Mouse (Mus musculus): ENCODE data around the gene Col6a6. TPM values are rescaled to one million over a fixed set of nuclear protein-coding genes. Genes with fewer than 3 reads are reported as not detected.
"Not testable (repeated sequence)": the region's sequence is repeated elsewhere in the genome, so short reads cannot be mapped to it uniquely, and the experiment has no call there.

The Col6a6 gene
- total and polyA plus RNA-seq, 3 experiments, result not detected

GRCm38 (mm10) chr9:105658216-105658615 is 169.7 kb downstream of the Col6a6 start:
- no peaks in the 10 kb centered on the region; a peak in 1 of 4 replicates for H3K36me3 ChIP-seq (ENCODE audit: control insufficient read depth in 1 of 2, insufficient read depth in 2 of 2, low read length in 2 of 2)
- H3K9me3 ChIP-seq (replicated peaks; ENCODE audit: insufficient read depth, low read length), result no peaks in the 10 kb centered on the region
- no peaks in the 10 kb centered on the region for H3K79me2 ChIP-seq (ENCODE audit: control insufficient read depth, insufficient read depth, low read length, poor library complexity)
- H3K27ac ChIP-seq (ENCODE audit: control insufficient read depth, low read depth, low read length), result no peak overlapping the region
- H3K4me1 ChIP-seq (ENCODE audit: control insufficient read depth in 1 of 2, insufficient read depth in 2 of 2, low read length in 2 of 2), result no peaks in the 10 kb centered on the region
- TF ChIP-seq MXI1 (IDR thresholded peaks at IDR 0.05; ENCODE audit: low read depth, low read length), result no peak
- TF ChIP-seq RCOR1 (IDR thresholded peaks at IDR 0.05; ENCODE audit: low read depth, low read length), result no peak
- TF ChIP-seq MAX (IDR thresholded peaks at IDR 0.05; ENCODE audit: low read length), result no peak
- TF ChIP-seq NRF1 (IDR thresholded peaks at IDR 0.05; ENCODE audit: insufficient read depth, low read depth, low read length, poor library complexity, severe bottlenecking), result no peak
- no peak overlapping the region for H3K4me3 ChIP-seq (ENCODE audit: control insufficient read depth in 1 of 2, insufficient read depth in 1 of 2, low read depth in 2 of 2, low read length in 2 of 2)
- no peak overlapping the region for H3K9ac ChIP-seq (ENCODE audit: control insufficient read depth, low read depth, low read length, poor library complexity, severe bottlenecking)
- no peak for DNase-seq (ENCODE audit: low read depth, low spot score)
- H3K27me3 ChIP-seq (ENCODE audit: control insufficient read depth in 1 of 2, insufficient read depth in 2 of 2, low read length in 2 of 2), result no peaks in the 10 kb centered on the region

GRCm38 (mm10) chr9:105656189-105656588 is 171.8 kb downstream of the Col6a6 start:
- Histone ChIP-seq H3K4me1 (ENCODE audit: control insufficient read depth in 1 of 2, insufficient read depth in 2 of 2, low read length in 2 of 2) (no peaks in the 10 kb centered on the region), H3K79me2 (ENCODE audit: control insufficient read depth, insufficient read depth, low read length, poor library complexity) (no peaks in the 10 kb centered on the region), H3K4me3 (ENCODE audit: control insufficient read depth in 1 of 2, insufficient read depth in 1 of 2, low read depth in 2 of 2, low read length in 2 of 2) (no peak overlapping the region), H3K9me3 (replicated peaks; ENCODE audit: insufficient read depth, low read length) (no peaks in the 10 kb centered on the region), H3K9ac (ENCODE audit: control insufficient read depth, low read depth, low read length, poor library complexity, severe bottlenecking) (no peak overlapping the region), H3K27ac (ENCODE audit: control insufficient read depth, low read depth, low read length) (no peak overlapping the region), H3K36me3 (ENCODE audit: control insufficient read depth in 1 of 2, insufficient read depth in 2 of 2, low read length in 2 of 2) (no peaks in the 10 kb centered on the region; a peak in 1 of 4 replicates), H3K27me3 (ENCODE audit: control insufficient read depth in 1 of 2, insufficient read depth in 2 of 2, low read length in 2 of 2) (no peaks in the 10 kb centered on the region)
- TF ChIP-seq E2F4 (IDR thresholded peaks at IDR 0.05; ENCODE audit: borderline replicate concordance, low read depth, low read length) (no peak), SIN3A (IDR thresholded peaks at IDR 0.05; ENCODE audit: low read length) (no peak), KAT2A (conservative IDR thresholded peaks at IDR 0.05; ENCODE audit: low read depth, low read length) (no peak), SMC3 (IDR thresholded peaks at IDR 0.05; ENCODE audit: low read depth, low read length) (no peak)
- no peak for DNase-seq (ENCODE audit: low read depth, low spot score)

- H3K27me3 ChIP-seq (ENCODE audit: control insufficient read depth in 1 of 2, insufficient read depth in 2 of 2, low read length in 2 of 2), result no peaks in the 10 kb centered on the region; a peak in 1 of 4 replicates
- no peak for TF ChIP-seq EP300 (IDR thresholded peaks at IDR 0.05; ENCODE audit: low read depth in 1 of 2, low read length in 2 of 2)
- peak; percentile 74 to 81; a peak in 3 of 4 replicates for TF ChIP-seq POLR2A (IDR thresholded peaks at IDR 0.05; ENCODE audit: control insufficient read depth in 1 of 2, insufficient read depth in 1 of 2, low read depth in 1 of 2, low read length in 2 of 2, poor library complexity in 1 of 2)
- TF ChIP-seq JUND (IDR thresholded peaks at IDR 0.05; ENCODE audit: low read depth, low read length), result no peak
- peak; percentile 84 for TF ChIP-seq ELF1 (IDR thresholded peaks at IDR 0.05; ENCODE audit: low read depth, low read length)
- peak; percentile 30; the same call in 1 of the 2 replicates for TF ChIP-seq TBP (IDR thresholded peaks at IDR 0.05; ENCODE audit: low read depth, low read length)
- TF ChIP-seq MXI1 (IDR thresholded peaks at IDR 0.05; ENCODE audit: low read depth, low read length), result peak; percentile 68
- 0 out of 2 replicates have a peak, but pooled peaks have one; percentile 37 for TF ChIP-seq MAX (IDR thresholded peaks at IDR 0.05; ENCODE audit: low read length)
- TF ChIP-seq GATA1 (IDR thresholded peaks at IDR 0.05; ENCODE audit: low read depth, low read length), result no peak
- TF ChIP-seq HCFC1 (IDR thresholded peaks at IDR 0.05; ENCODE audit: low read depth, low read length), result peak; percentile 88
- peak; percentile 36; the same call in 1 of the 2 replicates for TF ChIP-seq POLR2AphosphoS2 (IDR thresholded peaks at IDR 0.05; ENCODE audit: low read length)
- peak; percentile 94 for TF ChIP-seq SIN3A (IDR thresholded peaks at IDR 0.05; ENCODE audit: low read length)
- TF ChIP-seq ZMIZ1 (IDR thresholded peaks at IDR 0.05; ENCODE audit: low read depth, low read length), result no peak
- TF ChIP-seq SMC3 (IDR thresholded peaks at IDR 0.05; ENCODE audit: low read depth, low read length), result no peak
- TF ChIP-seq E2F4 (IDR thresholded peaks at IDR 0.05; ENCODE audit: borderline replicate concordance, low read depth, low read length), result no peak
- peak; percentile 64 for TF ChIP-seq NELFE (IDR thresholded peaks at IDR 0.05; ENCODE audit: low read depth, low read length)
- TF ChIP-seq TCF12 (IDR thresholded peaks at IDR 0.05; ENCODE audit: low read depth, low read length), result no peak
- H3K4me3 ChIP-seq (ENCODE audit: control insufficient read depth in 1 of 2, insufficient read depth in 1 of 2, low read depth in 2 of 2, low read length in 2 of 2), result peak within 1 kb of the TSS; percentile 75 to 88
- peaks cover 0 to 4% of the 10 kb centered on the region in 2 experiments; a peak in 1 of 4 replicates for H3K36me3 ChIP-seq (ENCODE audit: control insufficient read depth in 1 of 2, insufficient read depth in 2 of 2, low read length in 2 of 2)
- peak; percentile 97 for DNase-seq (ENCODE audit: low read depth, low spot score)
- no peak within 1 kb of the TSS for H3K27ac ChIP-seq (ENCODE audit: control insufficient read depth, low read depth, low read length)
- peaks cover 5% of the 10 kb centered on the region for H3K79me2 ChIP-seq (ENCODE audit: control insufficient read depth, insufficient read depth, low read length, poor library complexity)
- H3K9ac ChIP-seq (ENCODE audit: control insufficient read depth, low read depth, low read length, poor library complexity, severe bottlenecking), result peak within 1 kb of the TSS; percentile 86
- peaks cover 0 to 5% of the 10 kb centered on the region in 2 experiments; a peak in 1 of 4 replicates for H3K4me1 ChIP-seq (ENCODE audit: control insufficient read depth in 1 of 2, insufficient read depth in 2 of 2, low read length in 2 of 2)
- H3K9me3 ChIP-seq (replicated peaks; ENCODE audit: insufficient read depth, low read length), result no peaks in the 10 kb centered on the region
Observed at GRCm38 (mm10) chr9:105642460-105643371, 185.2 kb downstream of the Col6a6 start, which contains the start of gene Pik3r4. Pik3r4 (plus strand) TSS chr9:105642978.

GRCm38 (mm10) chr9:105641377-105641776 is 186.6 kb downstream of the Col6a6 start:
- not testable (repeated sequence) for H3K4me1 ChIP-seq (ENCODE audit: control insufficient read depth in 1 of 2, insufficient read depth in 2 of 2, low read length in 2 of 2); H3K79me2 ChIP-seq (ENCODE audit: control insufficient read depth, insufficient read depth, low read length, poor library complexity); DNase-seq (ENCODE audit: low read depth, low spot score); H3K9me3 ChIP-seq (replicated peaks; ENCODE audit: insufficient read depth, low read length); H3K27ac ChIP-seq (ENCODE audit: control insufficient read depth, low read depth, low read length); H3K4me3 ChIP-seq (ENCODE audit: control insufficient read depth in 1 of 2, insufficient read depth in 1 of 2, low read depth in 2 of 2, low read length in 2 of 2); H3K27me3 ChIP-seq (ENCODE audit: control insufficient read depth in 1 of 2, insufficient read depth in 2 of 2, low read length in 2 of 2); H3K9ac ChIP-seq (ENCODE audit: control insufficient read depth, low read depth, low read length, poor library complexity, severe bottlenecking); H3K36me3 ChIP-seq (ENCODE audit: control insufficient read depth in 1 of 2, insufficient read depth in 2 of 2, low read length in 2 of 2)
